Mouse (Mus musculus) MEL (cell line): ENCODE results near the gene 1700088E04Rik. TPM values are rescaled to one million over a fixed set of nuclear protein-coding genes. Genes with fewer than 3 reads are reported as not detected.

Source experiments
- DNase-seq: peaks from one replicate; pipeline ENCODE4 v3.0.0; 2011; ENCODE audit warnings: low read depth, low spot score
- H3K27ac ChIP-seq: 2 replicates; pipeline ENCODE4 v1.5.1; 2012; ENCODE audit warnings: low read depth, mild to moderate bottlenecking, control low read depth, low read length, moderate library complexity; ENCODE audit not compliant: control insufficient read depth
- H3K27me3 ChIP-seq, 2 experiments: fragments of 150-350 bp in 1 of 2; sonication (generic) in 1 of 2; 2 replicates each; pipeline ENCODE4 v1.6.1; 2012; ENCODE audit warnings: low read length in 2 of 2, mild to moderate bottlenecking in 2 of 2, improper control_type of control experiment in 1 of 2, moderate library complexity in 1 of 2; ENCODE audit not compliant: insufficient read depth in 2 of 2, control insufficient read depth in 1 of 2
- H3K36me3 ChIP-seq, 2 experiments: 2 replicates each; pipeline ENCODE4 v1.6.1; 2012 to 2014; ENCODE audit warnings: low read length in 2 of 2, improper control_type of control experiment in 1 of 2, inconsistent platforms in 1 of 2, mild to moderate bottlenecking in 1 of 2; ENCODE audit not compliant: insufficient read depth in 2 of 2, control insufficient read depth in 1 of 2
- H3K4me1 ChIP-seq, 2 experiments: fragments of 150-350 bp in 1 of 2; sonication (generic) in 1 of 2; 2 replicates each; pipeline ENCODE4 v1.6.1; 2012; ENCODE audit warnings: low read length in 2 of 2, improper control_type of control experiment in 1 of 2, mild to moderate bottlenecking in 1 of 2; ENCODE audit not compliant: insufficient read depth in 2 of 2, control insufficient read depth in 1 of 2
- H3K4me3 ChIP-seq, 2 experiments: fragments of 150-350 bp in 1 of 2; sonication (generic) in 1 of 2; 2 replicates each; pipeline ENCODE4 v1.5.1; 2012; ENCODE audit warnings: low read depth in 2 of 2, low read length in 2 of 2, mild to moderate bottlenecking in 2 of 2, moderate library complexity in 2 of 2, control low read depth in 1 of 2, improper control_type of control experiment in 1 of 2; ENCODE audit not compliant: control insufficient read depth in 1 of 2, insufficient read depth in 1 of 2
- H3K79me2 ChIP-seq: 2 replicates; pipeline ENCODE4 v1.6.1; 2012; ENCODE audit warnings: mild to moderate bottlenecking, low read length, moderate library complexity; ENCODE audit not compliant: control insufficient read depth, poor library complexity, insufficient read depth
- H3K9ac ChIP-seq: 2 replicates; pipeline ENCODE4 v1.6.1; 2012; ENCODE audit warnings: low read depth, mild to moderate bottlenecking, control low read depth, low read length, moderate library complexity; ENCODE audit not compliant: control insufficient read depth, poor library complexity, severe bottlenecking
- H3K9me3 ChIP-seq: fragments of 150-350 bp; sonication (generic); replicated peaks from 2 replicates; pipeline ENCODE4 v1.6.1; 2012; ENCODE audit warnings: mild to moderate bottlenecking, low read length, improper control_type of control experiment, moderate library complexity; ENCODE audit not compliant: insufficient read depth
- BHLHE40 ChIP-seq: IDR thresholded peaks from 2 replicates; pipeline ENCODE4 v1.6.1; 2012; ENCODE audit warnings: low read depth, mild to moderate bottlenecking, inconsistent platforms, low read length, improper control_type of control experiment, borderline replicate concordance
- CTCF ChIP-seq, 3 experiments: IDR thresholded peaks in 2 of 3; conservative IDR thresholded peaks in 1 of 3; 2 replicates each; pipeline ENCODE4 v1.5.1; 2011 to 2012; ENCODE audit warnings: low read length in 3 of 3, low read depth in 2 of 3, mild to moderate bottlenecking in 2 of 3, improper control_type of control experiment in 1 of 3, inconsistent platforms in 1 of 3, mixed read lengths in 1 of 3, moderate library complexity in 1 of 3; ENCODE audit not compliant: control insufficient read depth in 1 of 3, insufficient read depth in 1 of 3, poor library complexity in 1 of 3, severe bottlenecking in 1 of 3
- GATA1 ChIP-seq: IDR thresholded peaks from 2 replicates; pipeline ENCODE4 v1.6.1; 2011; ENCODE audit warnings: low read depth, low read length, improper control_type of control experiment
- HCFC1 ChIP-seq: IDR thresholded peaks from 2 replicates; pipeline ENCODE4 v1.6.1; 2012; ENCODE audit warnings: low read depth, mild to moderate bottlenecking, inconsistent platforms, low read length, improper control_type of control experiment, moderate library complexity
- KAT2A ChIP-seq: conservative IDR thresholded peaks from 2 replicates; pipeline ENCODE4 v1.6.1; 2012; ENCODE audit warnings: low read depth, low read length, improper control_type of control experiment, inconsistent platforms
- MAZ ChIP-seq: IDR thresholded peaks from 2 replicates; pipeline ENCODE4 v1.6.1; 2012; ENCODE audit warnings: low read depth, mild to moderate bottlenecking, inconsistent platforms, low read length, improper control_type of control experiment
- MEF2A ChIP-seq: IDR thresholded peaks from 2 replicates; pipeline ENCODE4 v1.6.1; 2014; ENCODE audit warnings: low read depth, mild to moderate bottlenecking, inconsistent platforms, low read length, improper control_type of control experiment; ENCODE audit not compliant: poor library complexity, insufficient replicate concordance, severe bottlenecking; ENCODE audit errors: extremely low read depth
- MXI1 ChIP-seq: IDR thresholded peaks from 2 replicates; pipeline ENCODE4 v1.6.1; 2011; ENCODE audit warnings: mild to moderate bottlenecking, low read depth, low read length, improper control_type of control experiment
- MYC ChIP-seq: IDR thresholded peaks from 2 replicates; pipeline ENCODE4 v1.6.1; 2011; ENCODE audit warnings: low read depth, mild to moderate bottlenecking, low read length, improper control_type of control experiment, moderate library complexity
- NELFE ChIP-seq: IDR thresholded peaks from 2 replicates; pipeline ENCODE4 v1.6.1; 2011; ENCODE audit warnings: low read depth, low read length, improper control_type of control experiment
- POLR2A ChIP-seq, 2 experiments: IDR thresholded peaks; 2 replicates each; pipeline ENCODE4 v1.6.1; 2011 to 2012; ENCODE audit warnings: low read length in 2 of 2, mild to moderate bottlenecking in 2 of 2, control low read depth in 1 of 2, improper control_type of control experiment in 1 of 2, low read depth in 1 of 2, moderate library complexity in 1 of 2; ENCODE audit not compliant: control insufficient read depth in 1 of 2, insufficient read depth in 1 of 2, poor library complexity in 1 of 2
- SIN3A ChIP-seq: IDR thresholded peaks from 2 replicates; pipeline ENCODE4 v1.6.1; 2012; ENCODE audit warnings: low read length, improper control_type of control experiment, inconsistent platforms
- SMC3 ChIP-seq: IDR thresholded peaks from 2 replicates; pipeline ENCODE4 v1.6.1; 2011; ENCODE audit warnings: low read depth, low read length, improper control_type of control experiment
- TAL1 ChIP-seq: IDR thresholded peaks from 2 replicates; pipeline ENCODE4 v1.6.1; 2012; ENCODE audit warnings: mild to moderate bottlenecking, inconsistent platforms, low read length, moderate library complexity, mixed read lengths
- TCF12 ChIP-seq: IDR thresholded peaks from 2 replicates; pipeline ENCODE4 v1.6.1; 2014; ENCODE audit warnings: low read depth, mild to moderate bottlenecking, inconsistent platforms, low read length, improper control_type of control experiment, moderate library complexity
- UBTF ChIP-seq: IDR thresholded peaks from 2 replicates; pipeline ENCODE4 v1.6.1; 2012; ENCODE audit warnings: low read depth, mild to moderate bottlenecking, inconsistent platforms, low read length, improper control_type of control experiment, moderate library complexity, borderline replicate concordance; ENCODE audit not compliant: insufficient read depth
- USF2 ChIP-seq, 2 experiments: IDR thresholded peaks; 2 replicates each; pipeline ENCODE4 v1.6.1; 2011 to 2012; ENCODE audit warnings: improper control_type of control experiment in 2 of 2, low read length in 2 of 2, borderline replicate concordance in 1 of 2, inconsistent platforms in 1 of 2, low read depth in 1 of 2, mild to moderate bottlenecking in 1 of 2; ENCODE audit not compliant: insufficient read depth in 1 of 2
- ZC3H11A ChIP-seq: IDR thresholded peaks from 2 replicates; pipeline ENCODE4 v1.6.1; 2012; ENCODE audit warnings: low read depth, mild to moderate bottlenecking, inconsistent platforms, low read length, improper control_type of control experiment
- ZKSCAN1 ChIP-seq: IDR thresholded peaks from 2 replicates; pipeline ENCODE4 v1.6.1; 2012; ENCODE audit warnings: low read depth, mild to moderate bottlenecking, inconsistent platforms, low read length, improper control_type of control experiment, moderate library complexity
- ZMIZ1 ChIP-seq: IDR thresholded peaks from 2 replicates; pipeline ENCODE4 v1.6.1; 2012; ENCODE audit warnings: low read depth, mild to moderate bottlenecking, inconsistent platforms, low read length, improper control_type of control experiment, moderate library complexity
- polyA plus RNA-seq, 2 experiments: library from polyadenylated mRNA; stranded (reverse) in 1 of 2; unstranded in 1 of 2; fragments of >175 nt in 1 of 2; fragments of >200 nt in 1 of 2; gene quantifications; 2 replicates each; pipeline versions ENCODE4 v1.2.1 to v1.2.4; 2012; ENCODE audit warnings: low replicate concordance in 2 of 2, low read depth in 1 of 2; ENCODE audit not compliant: insufficient read length in 2 of 2, insufficient read depth in 1 of 2, missing spikeins in 1 of 2
- total RNA-seq: library from RNA; depleted of rRNA; stranded (reverse); fragments of 300-350 nt; gene quantifications from 2 replicates; pipeline ENCODE4 v1.2.3, GENCODE M21; 2012

Gene 1700088E04Rik
- total and polyA plus RNA-seq, 3 experiments: 4.9 to 9.3 TPM; not detected in 1

GRCm38 (mm10) chr15:79164251-79164650 is 23.2 kb upstream of the 1700088E04Rik start:
- no peaks in the 10 kb centered on the region for H3K79me2 ChIP-seq
- H3K27me3 ChIP-seq: peaks cover 4 to 6% of the 10 kb centered on the region in 2 experiments
- no peak overlapping the region for H3K9ac ChIP-seq
- H3K36me3 ChIP-seq: no peaks in the 10 kb centered on the region
- H3K4me1 ChIP-seq: no peaks in the 10 kb centered on the region
- TF ChIP-seq SIN3A (no peak), ZKSCAN1 (no peak), BHLHE40 (no peak), POLR2A (IDR thresholded peaks at IDR 0.05; ENCODE audit: control insufficient read depth in 1 of 2, insufficient read depth in 1 of 2, low read depth in 1 of 2, low read length in 2 of 2, poor library complexity in 1 of 2) (no peak), GATA1 (no peak), KAT2A (no peak), ZMIZ1 (no peak), UBTF (no peak), TCF12 (no peak), MYC (no peak), MEF2A (no peak), MXI1 (no peak)
- no peak overlapping the region for H3K27ac ChIP-seq
- no peaks in the 10 kb centered on the region for H3K9me3 ChIP-seq
- no peak overlapping the region for H3K4me3 ChIP-seq
- no peak for DNase-seq

GRCm38 (mm10) chr15:79162822-79163221 is 21.8 kb upstream of the 1700088E04Rik start:
- Histone ChIP-seq H3K4me1 (no peaks in the 10 kb centered on the region), H3K9ac (no peak overlapping the region), H3K79me2 (no peaks in the 10 kb centered on the region), H3K27me3 (peaks cover 3 to 10% of the 10 kb centered on the region in 2 experiments), H3K27ac (no peak overlapping the region), H3K4me3 (no peak overlapping the region), H3K9me3 (no peaks in the 10 kb centered on the region), H3K36me3 (no peaks in the 10 kb centered on the region)
- TF ChIP-seq MXI1 (no peak), SMC3 (peak; percentile 23; the same call in 1 of the 2 replicates), CTCF (IDR thresholded peaks at IDR 0.05 in 2 of 3, conservative IDR thresholded peaks at IDR 0.05 in 1 of 3; ENCODE audit: control insufficient read depth in 1 of 3, insufficient read depth in 1 of 3, low read depth in 2 of 3, low read length in 3 of 3, poor library complexity in 1 of 3, severe bottlenecking in 1 of 3) (peak; percentile 12 to 61 (median 32); a peak in 4 of 6 replicates)
- DNase-seq: no peak

GRCm38 (mm10) chr15:79162301-79162700 is 21.2 kb upstream of the 1700088E04Rik start:
- H3K27me3 ChIP-seq: peaks cover 2 to 8% of the 10 kb centered on the region in 2 experiments
- H3K4me3 ChIP-seq: no peak overlapping the region
- TF ChIP-seq USF2 (IDR thresholded peaks at IDR 0.05; ENCODE audit: borderline replicate concordance in 1 of 2, insufficient read depth in 1 of 2, low read depth in 1 of 2, low read length in 2 of 2): no peak
- TF ChIP-seq HCFC1: no peak
- TF ChIP-seq BHLHE40: no peak
- no peak for TF ChIP-seq TAL1
- TF ChIP-seq MEF2A: no peak
- TF ChIP-seq ZKSCAN1: no peak
- no peak for TF ChIP-seq SIN3A
- TF ChIP-seq POLR2A (IDR thresholded peaks at IDR 0.05; ENCODE audit: control insufficient read depth in 1 of 2, insufficient read depth in 1 of 2, low read depth in 1 of 2, low read length in 2 of 2, poor library complexity in 1 of 2): no peak
- no peak for TF ChIP-seq MXI1
- TF ChIP-seq NELFE: no peak
- no peak for TF ChIP-seq KAT2A
- TF ChIP-seq MAZ: no peak
- no peak for TF ChIP-seq ZC3H11A
- no peak for TF ChIP-seq TCF12
- TF ChIP-seq, all 39 proteins: peak for 0
- Histone ChIP-seq H3K9ac (no peak overlapping the region), H3K36me3 (no peaks in the 10 kb centered on the region), H3K79me2 (no peaks in the 10 kb centered on the region), H3K27ac (no peak overlapping the region), H3K4me1 (no peaks in the 10 kb centered on the region), H3K9me3 (no peaks in the 10 kb centered on the region)
- no peak for DNase-seq
